Mouse (Mus musculus) neural tube, embryonic 11.5 days (tissue): ENCODE results near the gene Fbxl15. TPM values are rescaled to one million over a fixed set of nuclear protein-coding genes. Genes with fewer than 3 reads are reported as not detected.
A peak's percentile ranks its signal among the peaks of the same experiment; 100 is the strongest.

Experiments used
- ATAC-seq: fragments of 200-750 bp; cut with Nextera tagmentation; 2 replicates; pipeline ENCODE4 v1.8.0; 2017; ENCODE audit warnings: moderate number of reproducible peaks, mild to moderate bottlenecking, moderate TSS enrichment, moderate library complexity; ENCODE audit not compliant: insufficient read depth, low FRiP score, low TSS enrichment
- DNase-seq: peaks from one replicate; pipeline ENCODE4 v3.0.0-alpha.2; 2015; ENCODE audit warnings: low spot score
- H3K27ac ChIP-seq: fragments of 300-500 bp; sonication (generic); 2 replicates; pipeline ENCODE4 v1.5.1; 2014; ENCODE audit warnings: low read depth, mild to moderate bottlenecking, low read length
- H3K27me3 ChIP-seq: fragments of 300-500 bp; sonication (generic); 2 replicates; pipeline ENCODE4 v1.6.1; 2014; ENCODE audit warnings: mild to moderate bottlenecking, low read length, mixed read lengths; ENCODE audit not compliant: control insufficient read depth, insufficient read depth
- H3K36me3 ChIP-seq: fragments of 300-500 bp; sonication (generic); 2 replicates; pipeline ENCODE4 v1.6.1; 2014; ENCODE audit warnings: mild to moderate bottlenecking, low read length, moderate library complexity, mixed read lengths; ENCODE audit not compliant: control insufficient read depth, insufficient read depth
- H3K4me1 ChIP-seq: fragments of 300-500 bp; sonication (generic); 2 replicates; pipeline ENCODE4 v1.6.1; 2014; ENCODE audit warnings: low read length, mixed read lengths; ENCODE audit not compliant: control insufficient read depth, insufficient read depth
- H3K4me2 ChIP-seq: fragments of 300-500 bp; sonication (generic); 2 replicates; pipeline ENCODE4 v1.6.1; 2014; ENCODE audit warnings: low read depth, mild to moderate bottlenecking, moderate library complexity
- H3K4me3 ChIP-seq: fragments of 300-500 bp; sonication (generic); 2 replicates; pipeline ENCODE4 v1.5.1; 2014; ENCODE audit warnings: low read depth, low read length
- H3K9ac ChIP-seq: fragments of 300-500 bp; sonication (generic); 2 replicates; pipeline ENCODE4 v1.6.1; 2014; ENCODE audit warnings: mild to moderate bottlenecking, low read length
- H3K9me3 ChIP-seq: fragments of 300-500 bp; sonication (generic); 2 replicates; pipeline ENCODE4 v1.6.1; 2016; ENCODE audit warnings: low read length; ENCODE audit not compliant: control insufficient read depth
- WGBS: fragments of 180-500 bp; shearing (Covaris S2); extraction: QIAGEN DNeasy Blood & Tissue Kit; methylation state at CpG from one replicate; pipeline ENCODE4 v1.1.7; 2014; 5-methylcytosine and 5-hydroxymethylcytosine counted together
- polyA plus RNA-seq: library from polyadenylated mRNA; unstranded; fragments of >200 nt; fragmentation: Nextera tagmentation; extraction: Ambion mirVana; gene quantifications from 2 replicates; pipeline ENCODE4 v1.2.1, GENCODE M21; 2014

The Fbxl15 gene
- polyA plus RNA-seq, 1 experiment from 2014 or later: 22.0 TPM

DNA sequence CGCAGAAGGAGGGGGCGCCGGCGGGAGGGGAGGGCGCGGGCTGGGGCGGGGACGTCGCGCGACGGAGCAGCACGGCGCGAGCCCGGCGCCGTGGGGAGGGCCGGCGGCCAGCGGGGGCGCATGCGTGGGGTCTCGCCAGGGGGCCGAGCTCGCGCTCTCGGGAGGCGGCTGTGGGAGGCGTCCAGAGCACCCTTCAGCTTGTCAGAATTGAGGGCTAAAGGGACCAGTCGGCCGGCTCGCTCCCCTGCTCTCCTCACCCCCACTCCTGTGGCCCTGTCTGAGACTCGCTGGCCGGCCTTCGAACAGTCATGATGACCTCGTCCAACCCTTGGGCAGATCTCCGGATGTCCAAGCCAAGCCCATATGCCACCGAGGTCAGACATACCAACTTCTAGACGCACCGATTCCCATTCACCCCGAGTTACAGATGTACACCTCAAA lies 9.9 kb upstream of the Fbxl15 start:
- H3K27ac ChIP-seq: no peak overlapping the region
- no peak for DNase-seq

DNA sequence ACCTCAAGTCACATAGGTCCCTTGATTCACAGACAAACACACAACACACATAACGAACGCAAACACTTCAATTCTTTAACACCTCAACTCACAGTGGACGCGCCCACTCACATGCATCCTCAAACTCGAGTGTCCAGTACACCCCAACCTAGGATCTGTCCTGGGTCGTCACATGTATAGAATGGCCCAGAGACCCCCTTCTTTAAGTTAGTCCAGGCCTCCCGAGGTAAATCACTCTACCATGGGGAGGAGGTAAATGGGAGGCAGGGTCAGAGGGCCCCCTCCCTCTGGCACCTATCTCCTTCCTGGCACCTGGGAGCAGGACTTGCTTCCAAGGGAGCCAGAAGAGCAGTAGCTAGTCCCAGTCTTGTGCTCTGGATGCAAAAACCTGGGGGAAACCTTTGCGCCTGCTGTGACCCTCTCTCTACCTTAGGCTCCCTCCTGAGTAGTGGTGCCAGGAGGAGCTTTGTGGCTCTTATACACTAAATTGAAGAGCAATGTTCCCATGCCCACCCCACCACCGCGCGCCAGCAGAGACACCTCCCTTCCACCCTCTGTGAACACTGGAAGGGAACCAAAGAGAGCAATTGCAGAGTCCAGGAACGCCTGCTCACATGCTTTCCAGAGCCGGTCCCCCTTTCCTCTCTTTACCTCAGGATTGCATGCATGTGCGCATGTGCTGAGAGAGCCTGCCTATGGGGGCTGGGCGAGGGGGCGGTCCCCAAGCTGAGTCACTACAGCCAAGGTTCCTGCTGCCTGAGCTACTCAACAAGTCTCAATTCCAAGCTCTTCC lies 9.2 kb upstream of the Fbxl15 start:
- Histone ChIP-seq H3K9ac (no peak overlapping the region), H3K27ac (no peak overlapping the region), H3K36me3 (no peaks in the 10 kb centered on the region), H3K4me2 (no peak overlapping the region; the same call in 1 of the 2 replicates), H3K4me1 (peaks cover 19% of the 10 kb centered on the region), H3K4me3 (no peak overlapping the region), H3K9me3 (no peaks in the 10 kb centered on the region), H3K27me3 (peaks cover 77% of the 10 kb centered on the region)
- 13% methylated on average over 16 of the region's 16 CpGs for WGBS
- DNase-seq (peak; percentile 64), ATAC-seq (no peak)

More for the DNA sequence above, 9.9 kb upstream of the Fbxl15 start:
- Histone ChIP-seq H3K4me3 (peak overlapping the region; percentile 40), H3K9ac (peak overlapping the region; percentile 11; the same call in 1 of the 2 replicates), H3K4me1 (peaks cover 19% of the 10 kb centered on the region), H3K36me3 (no peaks in the 10 kb centered on the region), H3K9me3 (no peaks in the 10 kb centered on the region), H3K27me3 (peaks cover 81% of the 10 kb centered on the region), H3K4me2 (peak overlapping the region; percentile 49)
- 2% methylated on average over 33 of the region's 42 CpGs for WGBS
- no peak for ATAC-seq

DNA sequence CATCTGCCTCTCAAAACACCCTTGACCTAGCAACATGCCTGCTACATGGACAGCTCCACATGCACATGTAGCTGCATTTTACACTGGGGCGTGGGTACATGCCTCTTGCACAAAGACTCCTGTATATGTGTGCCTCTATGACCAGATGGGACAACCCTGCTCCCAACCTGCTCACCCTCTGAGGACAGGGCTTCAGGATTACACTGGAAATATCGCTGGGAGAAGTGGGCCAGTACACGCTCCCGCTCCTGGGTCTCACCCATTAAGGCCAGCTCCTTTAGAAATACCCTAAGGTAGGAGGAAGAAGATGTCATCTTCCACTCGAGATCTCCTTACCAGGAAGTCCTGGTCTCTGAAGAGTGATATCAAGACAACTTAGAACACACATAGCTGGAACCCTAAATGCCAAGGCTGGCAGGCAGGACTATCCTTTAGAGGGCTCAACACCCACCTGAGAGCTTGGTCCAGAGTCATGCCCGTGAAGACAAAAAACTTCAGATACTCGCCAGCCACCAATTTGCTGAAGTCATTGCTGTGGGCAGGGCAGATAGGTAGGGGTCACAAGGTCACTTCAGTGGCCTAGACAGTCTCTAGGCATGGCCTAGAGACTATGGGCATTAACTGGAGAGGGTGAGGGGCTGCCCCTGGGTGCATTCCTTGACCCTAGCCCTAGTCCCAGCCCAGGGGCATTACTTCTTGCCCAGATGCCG lies 7.8 kb upstream of the Fbxl15 start:
- DNase-seq (no peak), ATAC-seq (no peak)
- Histone ChIP-seq H3K9ac (no peak overlapping the region), H3K4me2 (no peak overlapping the region), H3K4me3 (no peak overlapping the region), H3K36me3 (no peaks in the 10 kb centered on the region), H3K4me1 (peaks cover 19% of the 10 kb centered on the region), H3K27ac (no peak overlapping the region), H3K9me3 (no peaks in the 10 kb centered on the region), H3K27me3 (peaks cover 74% of the 10 kb centered on the region)
- 85% methylated on average over 8 of the region's 8 CpGs for WGBS

DNA sequence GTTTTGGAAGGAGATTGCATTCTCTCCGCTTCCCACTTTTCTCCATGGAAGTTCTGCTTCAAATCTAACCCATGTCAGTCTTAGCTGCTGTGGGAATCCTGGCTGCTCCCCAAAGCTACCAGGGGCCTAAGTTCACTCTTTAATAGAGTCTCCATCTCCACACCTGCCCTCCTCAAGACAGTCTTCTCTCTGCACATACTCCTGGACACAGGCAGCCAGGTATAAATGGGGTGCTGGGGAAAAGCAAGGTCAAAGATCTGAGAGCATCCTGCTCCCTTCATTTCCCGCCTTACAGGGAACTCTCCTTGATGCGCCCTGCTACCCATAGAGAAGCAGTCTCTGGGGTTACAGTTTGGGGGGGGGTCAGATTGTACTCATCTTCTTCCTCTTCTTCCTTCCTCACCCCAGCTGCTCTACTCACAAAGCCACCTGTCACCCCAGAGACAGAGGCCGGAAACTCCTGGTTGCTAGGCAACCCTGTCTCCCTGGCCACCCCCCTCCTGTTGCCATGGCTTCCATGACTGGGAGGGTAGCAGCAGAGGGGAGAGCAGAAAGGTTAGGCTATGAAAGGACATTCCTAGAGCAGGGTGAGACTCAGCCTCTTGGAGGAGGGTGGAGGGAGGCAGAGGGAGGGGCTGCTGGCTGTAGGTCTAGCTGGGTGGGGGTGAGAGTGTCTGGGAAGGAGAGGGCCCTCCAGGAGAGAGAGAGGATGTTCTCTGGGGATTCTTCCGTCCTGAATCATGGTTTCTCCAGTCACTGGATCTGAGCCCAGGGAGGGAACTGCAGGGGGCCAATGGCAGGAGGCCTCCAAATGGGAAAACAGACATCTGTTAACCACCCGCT lies 6.7 kb upstream of the Fbxl15 start:
- no peak overlapping the region for H3K9ac ChIP-seq
- peak; percentile 80 for ATAC-seq
- H3K9me3 ChIP-seq: no peaks in the 10 kb centered on the region
- H3K4me2 ChIP-seq: peak overlapping the region; percentile 19; the same call in 1 of the 2 replicates
- H3K27ac ChIP-seq: peak overlapping the region; percentile 21; the same call in 1 of the 2 replicates
- H3K27me3 ChIP-seq: peaks cover 71% of the 10 kb centered on the region
- 30% methylated on average over 6 of the region's 6 CpGs for WGBS
- DNase-seq: peak; percentile 75
- peaks cover 20% of the 10 kb centered on the region for H3K4me1 ChIP-seq
- no peak overlapping the region for H3K4me3 ChIP-seq
- H3K36me3 ChIP-seq: no peaks in the 10 kb centered on the region

DNA sequence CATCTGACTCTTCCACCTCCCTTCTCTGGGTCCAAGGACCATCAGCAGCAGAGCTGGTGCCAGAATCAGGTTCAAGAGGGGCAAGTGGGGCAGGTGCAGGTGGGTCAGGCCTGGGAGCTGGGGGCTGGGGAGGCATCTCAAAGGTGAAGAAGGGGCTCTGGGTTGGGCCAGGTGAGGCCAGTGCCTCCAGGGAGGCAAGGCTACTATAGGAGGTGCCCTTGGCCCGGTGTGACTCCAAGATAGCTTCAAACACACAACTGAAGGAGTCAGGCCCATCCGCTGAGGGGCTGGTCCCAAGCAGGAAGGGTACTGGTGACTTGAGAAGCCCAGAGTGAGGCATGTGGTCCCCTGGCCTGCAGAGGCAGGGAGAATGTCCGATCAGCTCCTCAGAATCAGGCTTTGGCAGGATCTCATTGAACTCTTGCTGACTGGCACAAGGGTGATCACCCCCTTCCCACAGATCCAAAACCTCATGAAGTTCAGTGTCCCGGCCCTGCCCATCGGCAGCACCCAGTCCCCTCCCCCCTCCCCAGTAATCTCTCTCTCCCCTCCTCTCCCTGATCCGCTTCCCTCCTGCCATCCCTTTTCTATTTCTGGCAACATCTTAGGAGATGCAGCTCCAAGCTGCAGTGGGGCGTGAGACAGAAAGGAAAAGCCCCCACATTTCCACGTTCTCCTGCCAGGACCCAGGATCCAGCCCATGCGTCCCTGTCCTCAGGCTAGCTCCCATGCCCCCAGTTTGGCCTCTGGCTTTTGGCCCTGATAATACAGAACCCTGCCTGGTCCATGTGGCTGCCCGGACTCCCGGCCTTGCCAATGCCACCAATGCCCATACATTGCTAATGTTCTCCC lies 5.6 kb upstream of the Fbxl15 start:
- Histone ChIP-seq H3K4me2 (no peak overlapping the region; the same call in 1 of the 2 replicates), H3K4me1 (peaks cover 23% of the 10 kb centered on the region), H3K27me3 (peaks cover 63% of the 10 kb centered on the region), H3K9me3 (no peaks in the 10 kb centered on the region), H3K4me3 (no peak overlapping the region), H3K27ac (peak overlapping the region; percentile 21; the same call in 1 of the 2 replicates), H3K36me3 (no peaks in the 10 kb centered on the region), H3K9ac (no peak overlapping the region)
- DNase-seq (no peak), ATAC-seq (no peak)
- WGBS: 60% methylated on average over 11 of the region's 11 CpGs

DNA sequence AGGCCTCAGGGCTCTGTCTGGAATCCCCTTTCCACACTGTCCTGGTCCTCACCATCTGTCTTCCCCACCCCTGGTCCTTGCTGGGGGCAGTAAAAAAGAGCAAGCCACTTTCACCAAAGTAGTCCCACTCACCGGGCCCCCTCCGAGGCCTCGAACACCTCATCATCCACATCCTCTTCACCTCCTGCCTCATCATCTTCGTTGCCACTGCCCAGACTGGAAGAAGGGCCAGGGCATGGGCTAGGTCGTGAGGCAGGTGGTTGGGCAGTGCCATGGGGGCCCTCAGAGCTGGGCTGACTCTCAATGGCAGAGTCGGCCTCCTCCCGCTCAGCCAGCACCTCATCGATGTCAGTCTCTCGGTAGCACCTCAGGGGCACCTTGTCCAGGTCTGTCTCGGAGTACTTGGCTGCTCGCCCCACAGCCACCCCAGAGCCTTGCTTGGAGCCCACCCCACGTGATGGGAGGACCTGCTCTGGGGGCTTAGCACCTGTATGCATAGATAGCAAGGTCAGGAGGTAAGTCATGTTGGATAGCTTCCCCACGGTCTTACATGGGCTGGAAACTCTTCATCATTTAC lies 4.9 kb upstream of the Fbxl15 start:
- Histone ChIP-seq H3K4me1 (peaks cover 22% of the 10 kb centered on the region), H3K9me3 (no peaks in the 10 kb centered on the region), H3K27me3 (peaks cover 56% of the 10 kb centered on the region), H3K27ac (no peak overlapping the region), H3K36me3 (no peaks in the 10 kb centered on the region), H3K9ac (no peak overlapping the region), H3K4me2 (no peak overlapping the region), H3K4me3 (no peak overlapping the region)
- no peak for ATAC-seq
- WGBS: 78% methylated on average over 13 of the region's 13 CpGs
- DNase-seq: no peak

DNA sequence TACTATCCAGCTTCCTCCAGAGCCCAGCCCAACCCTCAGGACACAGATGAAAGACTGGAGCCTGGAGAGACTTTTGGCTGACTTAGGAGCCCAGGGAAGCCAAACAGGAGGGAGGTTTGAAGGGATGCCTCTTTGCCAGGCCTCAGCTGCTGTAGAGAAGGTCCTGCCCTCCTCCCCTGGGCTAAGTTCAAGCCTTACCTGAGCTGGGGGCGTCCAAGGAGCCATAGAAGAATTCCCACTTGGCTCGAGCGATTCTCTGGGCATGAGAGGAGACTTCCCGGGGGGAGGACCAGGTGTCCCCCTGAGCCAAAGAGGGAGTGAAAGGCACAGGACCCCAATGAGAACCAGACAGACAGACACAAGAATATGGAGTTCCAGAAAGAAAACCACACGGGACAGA lies 4.3 kb upstream of the Fbxl15 start:
- no peak overlapping the region for H3K4me2 ChIP-seq
- 69% methylated on average over 5 of the region's 5 CpGs for WGBS

More for the DNA sequence above, 4.3 kb upstream of the Fbxl15 start:
- DNase-seq (no peak), ATAC-seq (no peak)
- Histone ChIP-seq H3K27ac (no peak overlapping the region), H3K9me3 (no peaks in the 10 kb centered on the region), H3K4me1 (peaks cover 22% of the 10 kb centered on the region), H3K9ac (no peak overlapping the region), H3K27me3 (peaks cover 49% of the 10 kb centered on the region), H3K4me3 (no peak overlapping the region), H3K36me3 (no peaks in the 10 kb centered on the region)
